Mouse (Mus musculus) duodenum, adult 2 months (tissue): ENCODE measurements around the gene Gm12166. TPM values are rescaled to one million over a fixed set of nuclear protein-coding genes. Genes with fewer than 3 reads are reported as not detected.

Source experiments
- polyA plus RNA-seq: library from polyadenylated mRNA; depleted of rRNA; stranded (reverse); fragments of >200 nt; gene quantifications from 2 replicates; pipeline ENCODE4 v1.2.3, GENCODE M21; 2012; ENCODE audit warnings: low replicate concordance; rRNA removed

Gm12166 gene
- 9.2 and 29.9 TPM in 2 replicates for polyA plus RNA-seq

DNA sequence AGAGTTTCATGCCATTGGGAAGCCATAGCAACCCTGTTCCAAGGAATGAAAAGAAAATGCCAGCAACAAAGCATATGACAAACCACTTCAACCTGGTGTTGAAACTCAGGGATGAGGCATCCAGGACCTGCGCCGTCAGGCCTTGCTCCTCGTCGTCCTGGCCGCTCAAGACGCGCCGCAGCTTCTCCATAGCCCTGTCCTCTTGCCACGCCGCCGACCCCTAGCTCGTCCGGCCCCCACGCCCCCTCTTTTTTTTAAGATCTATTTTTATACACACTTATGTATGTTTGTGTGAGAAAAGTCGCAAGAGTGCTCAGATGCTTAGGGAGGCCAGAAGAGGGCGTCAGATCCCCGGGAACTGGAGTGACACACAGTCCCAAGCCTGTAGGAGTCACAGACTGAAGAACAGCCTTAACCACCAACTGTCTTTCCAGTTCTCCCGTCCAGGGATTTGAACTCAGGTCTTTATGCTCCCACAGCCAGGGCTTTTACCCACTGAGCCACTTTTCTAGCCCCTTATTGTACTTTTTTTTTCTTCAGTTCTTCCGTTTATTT, at the start of gene Gm12166:
Gm12166 (minus strand) TSS at position 217 of the 555 bp plus-strand sequence.

GRCm38 (mm10) chr11:46055896-46056769, 4.0 kb upstream of the Gm12166 start, which contains the start of gene Adam19:
TSS of gene Adam19 (plus strand) at chr11:46055992.

Other genes starting within 250 kb of the Gm12166 start
- 43.2 and 60.8 TPM in 2 replicates for gene Clint1, start 200.3 kb downstream of the Gm12166 start, polyA plus RNA-seq
- 2.6 and 4.3 TPM in 2 replicates for gene Lsm11, start 107.4 kb downstream of the Gm12166 start, polyA plus RNA-seq
- 1.1 and 2.1 TPM in 2 replicates for gene Thg1l, start 96.8 kb downstream of the Gm12166 start, polyA plus RNA-seq
- gene Sox30, start 72.0 kb downstream of the Gm12166 start, polyA plus RNA-seq, result 0.06 and 0.13 TPM in 2 replicates
- 3.9 and 5.6 TPM in 2 replicates for gene Adam19, start 3.7 kb upstream of the Gm12166 start, polyA plus RNA-seq
- 0.14 and 0.98 TPM in 2 replicates for gene Nipal4, start 114.2 kb upstream of the Gm12166 start, polyA plus RNA-seq
- not detected in 2 replicates for gene Fndc9, start 183.2 kb upstream of the Gm12166 start, polyA plus RNA-seq